Mouse (Mus musculus) kidney, adult 9 months (tissue): ENCODE measurements around the gene Carmil1.

ENCODE experiments used
- DNase-seq: peaks from one replicate; pipeline ENCODE4 v3.0.0; 2022

Gene Carmil1

DNA sequence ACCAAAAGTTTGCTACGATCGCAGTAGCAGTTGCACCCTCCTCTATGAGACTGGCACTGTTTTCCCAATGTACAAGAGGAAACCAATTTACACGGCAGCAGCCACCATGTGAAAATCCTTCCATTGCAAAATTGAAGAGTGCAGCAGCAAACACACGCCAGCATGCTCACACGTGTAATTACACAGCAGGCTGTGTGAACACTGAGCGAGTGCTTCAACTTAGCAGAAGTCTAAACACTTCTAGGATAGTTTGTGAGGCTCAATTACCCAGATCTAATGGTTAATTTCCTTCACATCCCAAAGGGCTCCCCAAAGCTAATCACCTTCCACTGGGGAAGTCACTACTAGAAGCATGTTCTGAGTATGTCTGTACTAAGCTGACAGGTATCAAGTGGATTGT, 78.3 kb downstream of the Carmil1 start:
- no peak for DNase-seq

DNA sequence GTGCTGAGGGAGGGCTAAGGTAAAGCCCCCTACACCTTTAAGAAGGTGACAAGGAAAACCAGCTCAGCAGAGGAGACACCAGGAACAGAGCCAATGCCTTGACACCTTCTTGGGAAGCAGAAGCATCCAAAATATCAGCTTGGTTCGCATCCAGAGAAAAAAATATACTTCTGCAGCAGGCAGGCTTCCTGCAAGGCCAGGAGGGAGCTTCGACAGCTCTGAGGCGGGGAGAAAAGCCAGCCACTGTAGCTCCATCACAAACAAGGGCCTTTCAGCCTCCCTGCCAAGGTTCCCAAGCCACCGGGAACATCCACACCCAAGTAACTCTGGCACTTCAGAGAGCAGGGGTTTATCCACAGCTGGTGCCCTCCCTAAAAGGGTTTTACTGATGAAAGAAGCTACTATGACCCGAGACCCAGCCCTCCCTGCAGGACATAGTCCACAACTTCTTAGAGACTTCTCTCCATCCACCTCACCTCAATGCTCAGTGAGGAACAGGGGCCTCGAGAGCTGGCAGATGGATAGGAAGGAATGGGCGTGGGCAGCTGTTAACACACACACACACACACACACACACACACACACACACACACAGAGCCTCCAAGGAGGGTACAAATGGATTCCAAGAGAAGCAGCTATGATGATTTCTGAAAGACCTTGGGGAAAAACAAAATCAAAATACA, 80.6 kb downstream of the Carmil1 start:
- no peak for DNase-seq

DNA sequence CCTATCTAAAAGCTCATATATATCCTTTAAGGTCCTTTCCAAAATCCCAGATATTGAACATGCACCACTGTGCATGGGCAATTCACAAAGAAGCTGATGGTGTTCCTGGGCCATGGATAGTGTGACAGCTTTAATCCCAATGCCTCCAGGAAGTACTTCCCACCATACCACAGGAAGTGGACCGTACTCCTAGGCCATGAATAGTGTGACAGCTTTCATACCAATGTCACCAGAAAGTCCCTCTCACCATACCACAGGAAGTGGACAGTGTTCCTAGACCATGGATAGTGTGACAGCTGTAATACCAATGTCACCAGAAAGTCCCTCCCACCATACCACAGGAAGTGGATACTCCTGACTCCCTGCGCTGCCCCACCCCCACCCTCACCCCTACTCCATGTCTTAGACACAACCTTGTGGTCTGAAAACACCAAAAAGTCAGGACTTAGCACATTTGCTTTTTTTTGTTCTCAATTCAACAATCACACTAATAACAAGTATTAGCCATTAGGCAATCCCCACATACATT, 82.1 kb downstream of the Carmil1 start:
- DNase-seq: no peak

DNA sequence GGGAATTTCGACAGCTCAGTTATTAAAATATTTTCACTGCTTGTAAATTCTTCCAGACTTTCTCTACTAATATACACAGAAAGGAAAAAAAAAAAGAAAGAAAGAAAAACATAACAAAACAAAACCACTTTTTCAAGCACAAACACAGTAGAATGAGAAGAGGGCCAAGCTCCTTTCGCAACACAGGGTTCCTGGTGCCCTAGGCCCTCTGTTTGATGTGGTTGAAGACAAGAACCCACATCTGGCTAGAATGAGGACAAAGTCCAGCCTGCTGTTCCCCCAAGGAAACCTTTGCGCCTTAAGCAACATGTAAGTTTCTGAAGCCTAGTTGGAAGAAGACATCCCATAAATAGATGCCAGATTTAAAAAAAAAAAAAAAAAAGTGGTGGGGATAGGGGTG, 85.2 kb downstream of the Carmil1 start:
- peak; percentile 28 for DNase-seq

DNA sequence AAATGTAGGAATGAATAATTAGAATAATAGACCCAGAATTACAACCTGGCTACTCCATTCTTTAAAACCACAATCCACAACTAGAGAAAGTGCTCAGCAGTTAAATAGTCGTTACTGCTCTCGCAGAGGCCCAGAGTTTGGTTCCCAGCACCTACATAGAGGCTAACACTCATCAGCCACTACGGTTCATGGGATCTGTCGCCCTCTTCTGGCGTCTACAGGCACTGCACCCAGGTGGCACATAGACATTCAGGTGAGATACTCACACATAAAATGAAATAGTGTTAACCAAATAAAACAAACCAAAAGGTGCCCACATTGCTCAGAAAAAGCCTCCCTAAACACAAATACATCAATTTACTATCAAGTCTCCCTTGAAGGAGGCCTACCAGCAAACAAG, 86.6 kb downstream of the Carmil1 start:
- DNase-seq: no peak

DNA sequence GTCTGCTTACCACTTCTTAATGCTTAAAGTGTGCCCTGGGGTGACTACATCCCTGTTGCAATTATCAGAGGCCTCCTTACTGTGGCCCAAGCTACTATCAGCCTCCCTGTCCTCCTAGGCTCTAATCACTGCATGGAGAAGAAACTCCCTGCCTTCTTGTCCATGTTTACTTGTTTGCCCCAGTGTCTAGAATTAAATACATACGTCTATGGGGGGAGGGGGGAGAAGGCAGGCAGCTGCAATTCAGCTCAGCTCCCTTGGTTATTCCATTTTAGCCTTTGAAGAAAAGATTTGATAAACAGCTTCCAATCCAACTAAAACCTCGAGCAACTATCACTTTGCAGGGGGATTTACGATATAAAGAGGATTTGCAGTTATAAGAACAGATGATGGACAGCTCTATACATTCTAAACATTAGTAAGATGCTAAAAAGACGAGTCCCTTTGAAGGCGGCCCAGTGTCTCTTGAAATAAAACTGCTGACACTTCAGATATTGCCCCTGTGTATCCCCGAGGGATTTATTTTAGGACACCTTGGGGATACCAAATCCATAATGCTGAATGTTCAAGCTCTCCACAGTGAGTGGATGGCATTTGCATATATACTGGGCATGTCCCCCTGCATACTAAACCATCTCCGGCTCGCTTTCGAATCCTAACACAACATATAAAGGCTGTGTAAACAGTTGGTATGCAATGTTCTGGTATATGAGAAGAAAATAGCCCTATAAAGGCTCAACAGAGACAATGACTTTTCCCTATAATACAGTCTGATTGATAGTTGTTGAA, 89.5 kb downstream of the Carmil1 start:
- no peak for DNase-seq

DNA sequence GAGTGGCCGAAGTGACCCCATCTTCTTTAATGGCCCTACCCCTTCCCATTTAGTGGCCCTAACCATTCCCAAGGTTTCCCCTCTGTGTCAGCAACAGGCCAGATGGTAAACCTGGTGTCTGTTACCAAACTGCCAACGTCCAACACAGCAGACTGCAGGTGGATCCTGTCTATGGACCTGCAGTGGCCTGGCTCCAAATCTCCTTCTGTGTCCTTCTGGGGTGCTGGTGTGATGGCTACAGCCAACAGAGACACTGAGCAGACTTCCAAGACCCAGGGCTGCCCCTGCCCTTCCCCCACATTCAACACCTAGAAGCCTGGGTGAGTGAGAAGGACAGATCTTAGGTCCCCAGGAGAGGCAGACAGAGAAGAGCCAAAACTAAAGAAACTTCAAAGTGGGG, 93.6 kb downstream of the Carmil1 start:
- DNase-seq: no peak

DNA sequence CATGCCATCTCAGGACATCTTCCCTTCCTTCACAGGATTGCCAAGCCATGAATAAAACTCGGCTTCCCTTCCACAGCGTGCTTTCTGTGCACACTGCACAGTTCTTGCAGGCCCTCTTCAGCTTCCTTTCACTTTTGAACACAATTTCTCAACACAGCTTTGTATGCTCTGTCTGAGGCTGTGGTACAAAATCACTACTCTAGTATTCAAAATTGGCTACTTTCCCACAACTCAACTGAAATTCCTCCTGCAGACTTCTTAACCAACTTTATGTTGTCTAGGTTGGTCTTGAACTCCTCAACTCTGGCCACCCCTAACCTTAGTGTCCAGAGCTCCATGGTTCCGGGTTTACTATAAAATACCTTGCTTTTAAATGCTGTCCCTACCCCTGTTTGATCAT, 95.0 kb downstream of the Carmil1 start:
- DNase-seq: no peak

DNA sequence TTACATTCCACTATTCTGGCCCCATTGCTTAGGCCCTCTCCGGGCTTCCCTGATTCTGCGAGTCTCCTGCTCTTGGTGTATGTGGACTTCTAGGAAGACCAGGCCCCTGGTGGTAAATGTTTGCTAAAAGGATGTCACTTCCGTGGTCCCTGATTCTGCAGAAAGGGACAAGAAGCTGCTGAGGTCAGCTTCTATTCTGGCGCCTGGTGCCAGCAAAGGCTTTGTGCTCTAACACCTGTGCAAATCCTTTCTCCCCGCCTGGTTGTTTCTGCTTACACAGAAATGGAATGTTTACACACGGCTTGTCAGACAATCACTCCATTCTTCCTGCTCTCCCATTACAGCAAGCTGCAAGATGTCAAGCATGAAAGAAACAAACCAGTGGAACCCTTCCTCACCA, 97.7 kb downstream of the Carmil1 start:
- no peak for DNase-seq

DNA sequence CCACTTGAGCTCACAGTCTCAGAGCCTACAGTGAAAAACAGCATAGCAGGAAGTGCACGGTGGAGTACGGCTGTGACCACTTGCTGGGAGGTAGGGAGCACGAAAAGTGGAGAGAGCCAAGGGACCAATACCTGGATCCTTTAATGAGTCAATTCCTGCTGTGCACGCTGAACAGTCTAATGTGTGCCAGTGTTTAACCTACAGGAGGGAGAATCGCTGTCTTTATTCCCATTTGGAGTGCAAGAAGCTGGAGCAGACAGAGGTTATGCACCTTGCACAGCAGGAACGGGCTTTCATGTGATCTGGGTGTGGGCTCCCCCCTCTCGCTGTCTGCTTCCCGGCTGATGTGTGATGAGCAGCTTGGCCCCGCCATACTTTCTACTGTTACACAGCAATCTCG, 101.1 kb downstream of the Carmil1 start:
- DNase-seq: no peak

DNA sequence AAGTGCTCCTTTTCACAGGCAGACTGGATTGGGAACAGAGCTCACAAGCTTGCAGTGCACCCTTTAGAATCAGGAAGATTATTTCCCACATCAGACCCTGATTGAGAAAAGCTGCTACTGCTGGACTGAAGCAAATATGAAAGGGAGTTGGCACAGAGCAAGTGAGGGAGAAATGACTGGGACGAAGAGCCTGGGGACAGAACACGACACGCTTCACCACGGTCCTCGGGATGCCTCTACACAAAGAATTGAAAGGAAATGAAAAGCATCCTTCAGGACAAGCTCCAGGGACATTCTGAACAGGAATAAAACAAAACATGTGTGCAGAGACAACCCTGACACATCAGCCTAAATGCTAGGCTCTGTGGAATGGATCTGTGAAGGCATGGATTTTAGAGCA, 103.0 kb downstream of the Carmil1 start:
- DNase-seq: no peak

DNA sequence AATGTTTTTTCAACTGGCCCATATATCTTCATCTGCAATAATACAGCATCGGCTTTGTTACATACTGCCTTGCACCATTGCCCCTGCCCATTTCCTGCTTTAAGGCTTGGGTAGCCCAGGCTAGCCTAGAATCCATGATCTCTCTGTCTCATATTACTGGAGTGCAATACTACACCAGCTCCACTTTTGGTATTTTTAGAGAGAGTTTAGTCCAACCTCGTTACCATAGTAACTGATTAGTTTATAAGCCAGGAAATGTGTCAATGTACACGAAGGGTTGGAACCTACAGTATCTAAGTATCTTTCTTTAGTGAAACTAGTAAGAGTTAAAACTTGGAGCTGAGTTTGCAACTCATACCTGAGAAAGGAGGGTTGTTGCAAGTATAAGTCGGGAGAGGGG, 103.8 kb downstream of the Carmil1 start:
- no peak for DNase-seq

DNA sequence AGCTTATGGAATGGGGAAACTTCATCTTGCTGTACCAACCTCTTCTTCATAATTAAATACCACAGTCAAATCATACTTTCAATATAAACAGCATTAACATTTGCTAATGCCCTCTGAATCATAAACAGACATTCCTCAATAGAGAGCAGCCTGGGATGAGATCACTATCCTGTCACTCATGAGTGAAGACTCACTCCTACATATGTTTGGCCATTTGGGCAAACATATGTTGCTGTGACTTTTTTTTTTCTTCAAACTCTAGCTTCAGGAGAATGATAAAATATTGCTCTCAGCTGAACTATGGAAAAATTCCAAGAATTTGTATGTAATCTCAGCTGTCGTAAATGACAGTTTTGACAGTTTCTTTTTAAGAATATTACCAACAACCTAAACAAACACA, 110.9 kb downstream of the Carmil1 start:
- no peak for DNase-seq

DNA sequence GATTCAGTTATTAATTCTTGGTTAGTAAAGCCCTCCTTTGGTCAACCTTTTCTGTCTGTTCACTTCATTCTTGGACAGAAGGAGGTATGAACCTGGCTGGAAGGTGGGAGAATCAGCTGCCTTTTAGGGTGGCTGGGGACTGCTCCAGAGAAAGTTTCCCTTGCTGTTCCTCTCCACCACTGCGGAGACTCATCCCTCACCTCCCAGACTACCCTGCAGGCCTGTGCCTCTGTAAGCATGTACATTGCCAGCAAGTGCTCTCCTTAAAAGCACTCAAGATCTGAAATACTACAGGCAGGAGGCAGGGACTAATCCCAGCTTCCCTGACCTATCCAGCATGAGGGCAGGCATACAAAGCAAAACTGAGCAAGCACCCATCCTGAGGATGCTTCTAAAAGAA, 117.2 kb downstream of the Carmil1 start:
- DNase-seq: no peak

DNA sequence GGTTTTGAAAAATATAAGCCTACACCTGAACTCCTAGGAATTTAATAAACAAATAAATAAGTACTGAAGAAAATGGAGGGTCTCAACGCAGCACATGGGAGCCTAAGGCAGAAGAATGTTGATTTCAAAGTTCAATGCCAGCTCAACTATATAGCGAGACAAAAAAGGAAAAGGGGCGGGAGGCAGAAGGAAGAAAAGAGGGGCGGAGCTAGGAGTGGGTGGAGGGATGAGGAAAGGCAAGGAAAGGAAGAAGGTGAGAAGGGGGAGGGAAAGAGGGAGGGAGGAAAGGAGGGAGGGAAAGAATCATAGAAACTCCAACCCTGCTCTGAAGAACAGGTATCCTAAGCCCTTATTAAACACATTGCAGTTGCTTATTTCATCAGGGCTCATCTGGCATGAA, 119.5 kb downstream of the Carmil1 start:
- DNase-seq: no peak

DNA sequence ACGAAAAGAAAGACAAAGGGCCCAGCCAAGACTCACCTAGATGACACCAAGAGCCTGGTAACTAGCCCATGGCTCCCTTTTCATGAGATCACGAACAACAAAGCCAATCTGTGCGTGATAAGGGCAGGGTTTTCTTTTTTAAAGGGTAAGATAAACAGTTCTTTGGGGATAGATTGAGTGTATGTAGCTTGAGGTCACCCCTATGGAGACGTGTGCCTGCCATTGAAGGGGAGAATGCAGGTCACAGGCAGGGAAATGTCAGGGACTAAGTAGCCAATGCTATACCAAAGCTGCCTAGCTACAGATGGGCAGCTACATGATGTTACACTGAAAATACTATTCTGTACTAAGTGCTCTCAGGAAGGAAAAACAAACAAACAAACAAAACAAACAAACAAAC, 120.6 kb downstream of the Carmil1 start:
- no peak for DNase-seq

DNA sequence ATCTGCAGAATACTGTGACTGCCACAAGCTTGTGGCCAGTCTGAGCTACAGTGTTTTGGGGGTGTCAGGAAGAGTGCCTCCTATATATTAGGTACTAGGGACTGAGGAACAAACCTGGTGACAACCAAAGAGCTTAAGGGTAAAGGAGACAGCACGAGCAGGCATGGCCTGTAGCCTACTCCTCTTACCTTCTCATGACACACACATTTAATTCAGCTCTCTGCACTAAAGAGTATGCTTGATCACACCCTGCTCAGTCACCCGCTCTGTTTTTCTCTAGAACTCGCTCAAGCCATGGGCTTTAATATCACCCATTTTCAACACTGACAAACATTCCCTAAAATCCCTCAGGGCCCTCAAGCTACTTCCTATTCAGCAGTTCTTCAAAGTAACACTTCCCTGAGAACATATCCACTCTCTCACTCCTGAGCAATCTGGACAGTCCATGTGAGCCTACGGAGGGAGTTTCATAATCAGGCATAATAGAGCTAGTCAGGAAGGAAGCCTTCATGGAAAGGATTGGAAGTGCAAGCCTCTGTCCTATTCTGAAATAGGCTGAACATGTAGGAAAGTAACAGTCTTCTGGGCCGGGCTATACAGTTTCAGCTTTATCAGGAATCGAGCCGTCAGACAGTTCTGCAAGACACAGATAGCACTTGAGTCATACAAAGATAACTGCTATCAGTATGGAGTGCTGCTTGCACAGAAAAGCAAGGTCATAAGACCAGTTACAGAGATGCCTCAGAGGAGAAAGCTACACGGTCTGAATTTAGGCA, 121.2 kb downstream of the Carmil1 start:
- DNase-seq: no peak

DNA sequence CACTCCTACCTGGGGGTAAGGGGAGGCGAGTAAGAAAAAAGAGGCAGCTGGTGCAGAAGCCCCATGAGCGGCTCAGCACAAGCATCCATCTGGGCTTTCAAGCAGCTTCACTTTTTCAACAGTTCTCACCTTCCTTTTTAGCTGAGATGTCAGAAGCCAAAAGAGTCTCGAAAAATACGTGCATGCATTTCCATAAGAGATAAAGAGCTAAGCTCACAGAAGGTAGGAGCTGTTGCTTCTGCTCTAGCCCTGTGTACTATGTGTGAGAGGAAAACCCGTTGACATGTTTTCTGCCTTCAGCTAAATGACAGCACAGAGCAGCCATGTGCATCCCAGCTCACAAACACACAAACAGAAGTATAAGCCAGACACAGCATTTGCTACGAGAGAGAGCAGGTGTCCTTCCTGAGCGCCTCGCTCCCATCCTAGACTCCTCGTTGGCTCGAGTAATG, 123.0 kb downstream of the Carmil1 start:
- no peak for DNase-seq

DNA sequence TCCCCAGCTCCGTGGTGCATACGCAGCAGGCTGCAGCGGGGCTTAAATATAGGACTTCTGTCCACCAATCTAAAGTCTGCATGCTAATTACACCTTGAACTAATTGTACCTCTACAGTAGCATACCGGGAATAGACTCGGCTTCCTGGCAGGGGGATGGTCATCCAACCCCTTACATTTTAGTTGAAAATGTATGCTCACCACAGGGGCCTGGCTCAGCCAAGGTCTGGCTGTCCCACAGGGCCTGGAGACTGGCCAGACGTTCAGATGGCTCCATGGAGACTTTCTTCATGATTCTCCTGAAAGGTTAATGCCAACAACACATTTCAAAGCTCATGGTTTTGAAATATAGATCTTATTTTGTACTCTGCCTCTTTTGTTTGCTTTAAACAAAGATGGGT, 125.4 kb downstream of the Carmil1 start:
- DNase-seq: no peak

DNA sequence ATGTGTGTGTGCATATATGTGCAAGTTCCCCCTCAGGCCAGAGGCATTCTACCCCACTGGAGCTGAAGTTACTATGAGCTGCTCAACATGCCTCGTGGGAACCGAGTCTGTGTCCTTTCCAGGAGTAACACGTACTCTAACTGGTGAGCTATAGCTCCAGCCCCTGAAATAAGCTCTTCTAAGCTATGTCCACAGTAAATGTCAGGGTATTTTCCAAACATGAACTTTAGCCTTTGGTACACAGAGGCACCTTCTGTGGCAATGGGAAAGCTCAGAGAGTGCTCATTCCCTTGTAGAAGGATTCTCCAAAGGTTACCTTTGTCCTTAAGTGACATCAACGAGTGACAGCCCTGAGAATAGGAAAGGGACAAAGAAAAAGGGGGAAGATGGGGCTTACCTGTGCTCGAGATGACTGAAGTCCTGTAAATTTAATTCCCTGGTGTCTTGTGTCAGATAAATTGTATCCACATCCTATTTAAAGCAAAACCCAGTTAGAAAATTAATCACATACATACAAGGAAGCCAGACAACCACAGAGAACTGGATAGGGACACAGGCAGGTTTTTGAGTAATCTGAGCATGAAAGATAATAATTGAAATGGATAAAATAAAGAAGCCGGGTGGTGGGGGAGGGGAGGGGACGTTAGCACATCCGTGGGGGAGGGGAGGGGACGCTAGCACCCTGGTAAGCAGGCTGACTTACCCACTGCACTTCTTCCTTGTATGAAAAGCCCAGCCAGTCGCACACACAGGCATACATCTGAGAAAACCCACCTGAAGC, 126.1 kb downstream of the Carmil1 start:
- DNase-seq: no peak

DNA sequence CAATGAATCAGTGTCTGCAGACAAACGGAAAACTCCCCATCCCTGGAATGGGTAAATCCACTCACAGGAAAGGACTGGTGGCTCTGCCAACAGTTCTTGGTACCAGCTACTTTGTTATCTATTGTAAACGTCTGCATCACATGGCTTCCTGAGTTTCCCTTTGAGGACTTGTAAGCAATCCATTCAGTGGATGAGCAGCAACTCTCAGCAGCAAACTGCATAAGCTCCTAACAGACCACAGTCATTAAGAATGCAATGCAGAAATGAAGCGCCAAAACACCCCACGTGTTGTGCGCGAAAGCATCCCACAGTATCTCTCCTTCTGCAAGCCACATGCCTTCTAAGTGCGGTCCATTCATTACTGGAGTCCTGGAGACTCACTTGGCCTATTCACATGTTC, 128.0 kb downstream of the Carmil1 start:
- no peak for DNase-seq

DNA sequence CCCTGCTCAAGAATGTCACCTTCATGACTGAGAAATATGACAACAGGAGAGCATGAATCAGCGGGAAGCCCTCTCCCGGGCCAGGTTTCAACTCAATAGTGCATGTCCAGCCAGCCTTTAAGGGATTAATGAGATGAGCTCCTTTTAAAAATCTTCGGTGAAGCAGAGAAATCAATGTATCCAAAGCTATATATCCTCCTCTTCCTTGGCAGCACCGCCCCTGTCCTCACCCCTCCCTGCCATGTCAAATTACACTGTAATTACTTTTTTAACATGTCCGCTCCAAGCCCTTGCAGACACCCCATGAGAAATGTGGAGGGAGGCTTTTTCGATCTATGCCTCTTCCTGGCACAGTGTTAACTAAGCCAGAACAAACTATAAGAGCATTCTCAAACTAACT, 129.3 kb downstream of the Carmil1 start:
- DNase-seq: no peak

DNA sequence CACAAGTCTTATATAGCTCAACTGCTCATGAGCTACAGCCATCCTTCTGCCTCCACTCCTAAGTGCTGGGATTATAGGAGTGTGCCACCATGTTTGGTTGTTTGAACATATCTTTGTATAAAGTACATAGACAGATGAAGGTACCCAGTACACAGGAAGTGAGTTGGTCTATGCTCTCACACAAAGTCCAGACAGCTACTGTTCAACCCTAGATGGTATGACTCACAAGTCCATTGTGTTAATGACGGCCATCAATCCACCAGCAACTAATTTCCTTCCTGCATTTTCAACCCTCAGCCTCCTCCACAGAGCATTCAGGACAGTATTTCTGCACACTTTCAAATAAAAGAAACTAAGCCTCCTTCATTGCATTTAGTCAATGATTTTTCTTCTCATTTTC, 132.0 kb downstream of the Carmil1 start:
- no peak for DNase-seq
